Mouse (Mus musculus) kidney, adult 2 months (tissue): ENCODE data around the gene Cirbp.

Experiments used
- CTCF ChIP-seq: fragments of 200-500 bp; conservative IDR thresholded peaks from 2 replicates; pipeline ENCODE4 v1.5.1; 2011; ENCODE audit warnings: low read depth, mild to moderate bottlenecking, control low read depth, low read length, moderate library complexity, mixed read lengths; ENCODE audit not compliant: insufficient read depth, insufficient read length
- POLR2A ChIP-seq: fragments of 200-500 bp; IDR thresholded peaks from one replicate; pipeline ENCODE4 v1.6.1; 2011; ENCODE audit warnings: low read depth, low read length, control low read depth

DNA sequence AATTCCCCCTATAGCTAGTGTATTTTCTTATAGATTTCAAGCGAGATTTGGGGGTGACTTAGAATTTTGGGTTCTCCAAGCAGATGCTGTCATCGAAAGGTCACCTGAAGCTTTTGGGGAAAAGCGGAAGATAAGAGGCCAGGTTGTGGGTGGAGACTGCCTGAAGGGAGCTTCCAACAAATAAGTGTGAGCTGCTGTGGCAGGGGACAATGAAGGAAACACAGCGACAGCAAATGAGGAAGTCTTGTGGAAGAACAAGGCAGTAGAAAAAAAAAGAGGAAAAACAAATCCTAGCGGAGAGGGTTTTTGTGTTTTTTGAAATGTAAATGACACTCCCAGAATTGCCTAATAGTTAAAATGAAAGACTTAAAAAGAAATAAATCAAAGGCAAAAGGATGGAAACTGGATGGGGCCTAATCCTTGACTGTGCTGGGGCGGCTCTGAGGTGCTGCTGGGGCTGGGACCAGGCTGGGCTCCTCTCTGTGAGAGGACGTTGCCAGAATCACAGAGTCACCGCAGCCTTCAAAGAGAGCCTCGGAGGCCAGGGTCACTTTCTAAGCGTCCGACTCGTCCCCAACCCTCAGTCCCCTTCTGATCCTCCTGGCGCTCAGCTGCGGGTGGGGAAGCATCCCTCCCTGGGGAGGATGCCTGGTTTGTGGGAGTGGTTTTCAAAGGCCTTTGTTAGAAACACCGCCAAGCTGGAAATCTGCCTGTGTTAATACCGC lies 49.4 kb downstream of the Cirbp start:
- no peak for TF ChIP-seq CTCF
- TF ChIP-seq POLR2A: no peak
